Mouse (Mus musculus) heart, adult 2 months (tissue): Measurements from ENCODE around the gene Zyx. TPM values are rescaled to one million over a fixed set of nuclear protein-coding genes. Genes with fewer than 3 reads are reported as not detected.

Source experiments
- DNase-seq, 2 experiments: peaks; one replicate each; pipeline ENCODE4 v3.0.0; 2021
- H3K27ac ChIP-seq: fragments of 200-600 bp; 2 replicates; pipeline ENCODE4 v1.8.1; 2022
- H3K27me3 ChIP-seq: fragments of 200-500 bp; 2 replicates; pipeline ENCODE4 v1.6.1; 2012; ENCODE audit warnings: mild to moderate bottlenecking, low read length, inconsistent platforms, mixed read lengths; ENCODE audit not compliant: control insufficient read depth, insufficient read depth
- H3K36me3 ChIP-seq: fragments of 200-500 bp; 2 replicates; pipeline ENCODE4 v1.6.1; 2012; ENCODE audit warnings: low read length, inconsistent platforms; ENCODE audit not compliant: control insufficient read depth, insufficient read depth
- H3K4me1 ChIP-seq: fragments of 200-500 bp; 2 replicates; pipeline ENCODE4 v1.6.1; 2011; ENCODE audit warnings: low read length; ENCODE audit not compliant: control insufficient read depth, insufficient read depth
- H3K4me3 ChIP-seq: fragments of 200-600 bp; 2 replicates; pipeline ENCODE4 v1.8.1; 2022
- H3K79me2 ChIP-seq: fragments of 200-500 bp; replicated peaks from 2 replicates; pipeline ENCODE4 v1.6.1; 2012; ENCODE audit warnings: mild to moderate bottlenecking, inconsistent platforms, low read length, moderate library complexity, mixed read lengths; ENCODE audit not compliant: control insufficient read depth, insufficient read depth
- H3K9ac ChIP-seq: fragments of 200-500 bp; 2 replicates; pipeline ENCODE4 v1.6.1; 2012; ENCODE audit warnings: low read depth, mild to moderate bottlenecking, control low read depth, inconsistent platforms, low read length, mixed read lengths
- CTCF ChIP-seq: fragments of 200-600 bp; IDR thresholded peaks from 2 replicates; pipeline ENCODE4 v1.8.1; 2022; ENCODE audit warnings: antibody characterized with exemption, mild to moderate bottlenecking, moderate library complexity
- EP300 ChIP-seq: fragments of 200-500 bp; IDR thresholded peaks from 2 replicates; pipeline ENCODE4 v1.6.1; 2011; ENCODE audit warnings: low read depth, low read length, control low read depth; ENCODE audit not compliant: insufficient read depth
- POLR2A ChIP-seq: fragments of 200-500 bp; IDR thresholded peaks from 2 replicates; pipeline ENCODE4 v1.6.1; 2011; ENCODE audit warnings: mild to moderate bottlenecking, low read depth, low read length, control low read depth; ENCODE audit not compliant: insufficient read depth
- WGBS: fragments of 180-500 bp; shearing (Covaris S2); methylation state at CpG from one replicate; pipeline ENCODE4 v1.1.7; 2018; 5-methylcytosine and 5-hydroxymethylcytosine counted together
- intact Hi-C: fragments of 180-260 bp; cut with DNase I; formaldehyde crosslinking; loops from one replicate; pipeline ENCODE4 v1.15.1; 2025
- polyA plus RNA-seq: library from polyadenylated mRNA; depleted of rRNA; stranded (reverse); fragments of >200 nt; gene quantifications from 2 replicates; pipeline ENCODE4 v1.2.3, GENCODE M21; 2012
- total RNA-seq, 2 experiments: library from RNA; stranded (reverse); gene quantifications; 2 replicates each; pipeline ENCODE4 v1.2.3; 2021

Zyx gene
- total and polyA plus RNA-seq, 3 experiments: 45.8 to 110 (median 60.2) TPM

- Histone ChIP-seq H3K36me3 (peaks cover 5% of the 10 kb centered on the region), H3K27ac (no peak overlapping the region), H3K4me3 (no peak overlapping the region), H3K79me2 (no peaks in the 10 kb centered on the region), H3K4me1 (peaks cover 17% of the 10 kb centered on the region), H3K27me3 (no peaks in the 10 kb centered on the region), H3K9ac (no peak overlapping the region)
- TF ChIP-seq EP300: no peak
- TF ChIP-seq CTCF: no peak
- TF ChIP-seq POLR2A: no peak
- DNase-seq: no peak
- intact Hi-C loops: no loop called here
- 89% methylated on average over 6 of the region's 6 CpGs for WGBS
Measured at GRCm38 (mm10) chr6:42365215-42365614, 15.8 kb downstream of the Zyx start.

GRCm38 (mm10) chr6:42369870-42370269 is 20.4 kb downstream of the Zyx start:
- WGBS: 30% methylated on average over 3 of the region's 3 CpGs
- Histone ChIP-seq H3K4me1 (peaks cover 12% of the 10 kb centered on the region), H3K4me3 (no peak overlapping the region), H3K27me3 (no peaks in the 10 kb centered on the region), H3K27ac (no peak overlapping the region; the same call in 1 of the 2 replicates), H3K79me2 (no peaks in the 10 kb centered on the region), H3K36me3 (peaks cover 6% of the 10 kb centered on the region), H3K9ac (no peak overlapping the region)
- TF ChIP-seq EP300: no peak
- TF ChIP-seq CTCF: no peak
- no peak for TF ChIP-seq POLR2A
- intact Hi-C loops: no loop called here
- DNase-seq: peak in 1 of 2 experiments; percentile 49

GRCm38 (mm10) chr6:42370630-42371363 is 21.4 kb downstream of the Zyx start:
- 62% methylated on average over 4 of the region's 4 CpGs for WGBS
- Histone ChIP-seq H3K27me3 (no peaks in the 10 kb centered on the region), H3K36me3 (peaks cover 6% of the 10 kb centered on the region), H3K9ac (no peak overlapping the region), H3K79me2 (no peaks in the 10 kb centered on the region), H3K4me1 (peaks cover 16% of the 10 kb centered on the region), H3K4me3 (no peak overlapping the region), H3K27ac (peak overlapping the region; percentile 26; the same call in 1 of the 2 replicates)
- TF ChIP-seq EP300: peak; percentile 68; the same call in 1 of the 2 replicates
- TF ChIP-seq POLR2A: no peak
- no peak for TF ChIP-seq CTCF
- intact Hi-C loops: no loop called here
- peak; percentile 55 to 59 for DNase-seq

- Histone ChIP-seq H3K4me3 (no peak overlapping the region), H3K4me1 (peaks cover 19% of the 10 kb centered on the region), H3K27me3 (no peaks in the 10 kb centered on the region), H3K27ac (no peak overlapping the region), H3K9ac (no peak overlapping the region), H3K36me3 (peaks cover 6% of the 10 kb centered on the region), H3K79me2 (no peaks in the 10 kb centered on the region)
- 61% methylated on average over 3 of the region's 3 CpGs for WGBS
- intact Hi-C loops: no loop called here
- TF ChIP-seq CTCF: no peak
- no peak for TF ChIP-seq EP300
- DNase-seq: peak in 1 of 2 experiments; percentile 24
Measured at GRCm38 (mm10) chr6:42372001-42372400, 22.6 kb downstream of the Zyx start.

- WGBS: 71% methylated on average over 9 of the region's 9 CpGs
- intact Hi-C loops: no loop called here
- Histone ChIP-seq H3K9ac (no peak overlapping the region), H3K4me3 (no peak overlapping the region), H3K79me2 (no peaks in the 10 kb centered on the region), H3K27ac (no peak overlapping the region), H3K36me3 (peaks cover 6% of the 10 kb centered on the region), H3K4me1 (peaks cover 19% of the 10 kb centered on the region), H3K27me3 (no peaks in the 10 kb centered on the region)
- DNase-seq: no peak
- TF ChIP-seq POLR2A (no peak), CTCF (no peak), EP300 (no peak)
Measured at GRCm38 (mm10) chr6:42372421-42372815, 23.0 kb downstream of the Zyx start.

GRCm38 (mm10) chr6:42372816-42373547 is 23.6 kb downstream of the Zyx start, which contains the start of gene Epha1:
Gene Epha1, minus strand, starts transcription at chr6:42373268.
- Histone ChIP-seq H3K4me3 (peak within 1 kb of the TSS; percentile 47), H3K4me1 (peaks cover 19% of the 10 kb centered on the region), H3K36me3 (peaks cover 6% of the 10 kb centered on the region), H3K9ac (peak within 1 kb of the TSS; percentile 70), H3K79me2 (no peaks in the 10 kb centered on the region), H3K27ac (peak within 1 kb of the TSS; percentile 8; the same call in 1 of the 2 replicates), H3K27me3 (no peaks in the 10 kb centered on the region)
- DNase-seq: peak; percentile 56 to 71
- WGBS: 4% methylated on average over 36 of the region's 36 CpGs
- TF ChIP-seq CTCF (peak; percentile 80), EP300 (no peak)
- intact Hi-C loops: loop anchor here (1.0 kb wide), 1 partner anchor 24 kb away; the partner anchor contains the start of gene Zyx
